Mouse (Mus musculus) heart, embryonic 14.5 days (tissue): ENCODE data around the gene Nqo2. TPM values are rescaled to one million over a fixed set of nuclear protein-coding genes. Genes with fewer than 3 reads are reported as not detected.
A peak's percentile ranks its signal among the peaks of the same experiment; 100 is the strongest.

Source experiments
- ATAC-seq: fragments of 200-750 bp; cut with Nextera tagmentation; 2 replicates; pipeline ENCODE4 v1.8.0; 2017; ENCODE audit warnings: low read depth, moderate TSS enrichment; ENCODE audit not compliant: insufficient number of reproducible peaks, insufficient read depth, low FRiP score
- H3K27ac ChIP-seq, 2 experiments: fragments of 200-500 bp in 1 of 2; fragments of 300-500 bp in 1 of 2; sonication (generic) in 1 of 2; replicated peaks in 1 of 2; 2 replicates each; pipeline ENCODE4 v1.5.1; 2012 to 2014; ENCODE audit warnings: low read depth in 2 of 2, low read length in 2 of 2, control low read depth in 1 of 2, mild to moderate bottlenecking in 1 of 2, mixed read lengths in 1 of 2; ENCODE audit not compliant: control insufficient read depth in 1 of 2, insufficient read depth in 1 of 2
- H3K27me3 ChIP-seq: fragments of 300-500 bp; sonication (generic); 2 replicates; pipeline ENCODE4 v1.6.1; 2014; ENCODE audit warnings: mild to moderate bottlenecking, low read length, control low read depth; ENCODE audit not compliant: control insufficient read depth, insufficient read depth
- H3K36me3 ChIP-seq: fragments of 300-500 bp; sonication (generic); 2 replicates; pipeline ENCODE4 v1.6.1; 2014; ENCODE audit warnings: mild to moderate bottlenecking, control low read depth, low read length, mixed read lengths; ENCODE audit not compliant: control insufficient read depth, insufficient read depth
- H3K4me1 ChIP-seq, 2 experiments: fragments of 200-500 bp in 1 of 2; fragments of 300-500 bp in 1 of 2; sonication (generic) in 1 of 2; 2 replicates each; pipeline ENCODE4 v1.6.1; 2012 to 2014; ENCODE audit warnings: low read length in 2 of 2, control low read depth in 1 of 2, mixed read lengths in 1 of 2; ENCODE audit not compliant: control insufficient read depth in 2 of 2, insufficient read depth in 2 of 2
- H3K4me2 ChIP-seq: fragments of 300-500 bp; sonication (generic); 2 replicates; pipeline ENCODE4 v1.6.1; 2014; ENCODE audit warnings: mild to moderate bottlenecking, low read length
- H3K4me3 ChIP-seq, 2 experiments: fragments of 200-500 bp in 1 of 2; fragments of 300-500 bp in 1 of 2; sonication (generic) in 1 of 2; 2 replicates each; pipeline ENCODE4 v1.5.1; 2012 to 2014; ENCODE audit warnings: low read length in 2 of 2, mild to moderate bottlenecking in 2 of 2, control low read depth in 1 of 2, low read depth in 1 of 2, moderate library complexity in 1 of 2; ENCODE audit not compliant: control insufficient read depth in 1 of 2, insufficient read depth in 1 of 2
- H3K9ac ChIP-seq: fragments of 300-500 bp; sonication (generic); 2 replicates; pipeline ENCODE4 v1.6.1; 2014; ENCODE audit warnings: mild to moderate bottlenecking, low read length
- H3K9me3 ChIP-seq: fragments of 300-500 bp; sonication (generic); 2 replicates; pipeline ENCODE4 v1.6.1; 2016; ENCODE audit warnings: low read length, control low read depth; ENCODE audit not compliant: control insufficient read depth
- WGBS: fragments of 180-500 bp; shearing (Covaris S2); extraction: QIAGEN DNeasy Blood & Tissue Kit; methylation state at CpG from one replicate; pipeline ENCODE4 v1.1.7; 2014; 5-methylcytosine and 5-hydroxymethylcytosine counted together
- polyA plus RNA-seq: library from polyadenylated mRNA; unstranded; fragments of >200 nt; fragmentation: Nextera tagmentation; extraction: Ambion mirVana; gene quantifications from 2 replicates; pipeline ENCODE4 v1.2.1, GENCODE M21; 2014

Gene Nqo2
- polyA plus RNA-seq, 1 experiment from 2014 or later: 32.7 TPM

DNA sequence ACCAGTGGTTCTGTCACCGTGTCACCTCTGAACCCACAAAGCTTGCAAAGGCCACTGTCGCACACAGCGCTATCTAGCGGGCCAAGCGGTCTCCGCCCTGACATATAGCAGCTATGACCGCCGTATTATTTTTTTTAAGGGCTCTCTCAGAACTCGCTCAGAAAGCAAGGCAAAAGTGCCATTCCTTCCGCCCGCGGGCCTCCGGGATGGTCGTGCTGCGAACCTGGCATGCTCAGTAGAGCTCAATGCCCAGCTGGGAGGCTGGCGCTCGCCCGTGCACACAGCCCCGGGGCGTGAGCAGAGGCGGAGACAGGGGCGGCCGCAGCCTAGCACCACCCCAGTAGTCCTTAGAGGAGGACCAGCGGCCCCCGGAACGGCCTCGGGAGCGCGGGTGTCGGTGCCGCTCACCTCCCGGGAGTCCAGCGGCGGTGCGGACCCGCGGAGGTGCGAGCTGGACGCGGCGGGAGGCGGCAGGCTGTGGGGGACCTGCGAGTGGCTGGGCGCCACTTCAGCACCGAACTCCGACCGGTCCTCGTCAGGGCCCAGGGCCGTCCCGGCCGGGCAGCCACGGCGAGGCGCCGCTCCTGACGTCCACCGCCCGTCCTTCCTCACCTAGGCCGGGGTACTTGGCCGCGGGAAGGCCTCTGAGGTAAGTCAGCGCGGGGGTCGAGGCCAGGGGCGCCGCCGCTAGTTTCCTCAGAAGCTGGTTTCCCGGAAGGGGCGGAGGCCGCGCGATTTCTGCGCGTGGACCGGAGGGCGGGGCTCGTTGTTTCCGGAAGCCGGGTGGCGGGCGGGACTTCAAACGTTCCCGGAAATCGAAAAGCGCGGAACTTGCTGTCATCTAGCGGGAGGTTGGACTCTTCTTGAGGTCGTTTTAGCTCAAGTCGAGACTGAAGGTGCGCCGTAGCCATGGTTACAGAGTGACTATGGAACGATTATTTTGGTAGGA is 37.8 kb downstream of the Nqo2 start, which contains the start of the genes Ripk1 and Serpinb6a:
Ripk1 (plus strand) TSS at position 306 of the 949 bp plus-strand sequence.
Serpinb6a (minus strand) TSS at position 737 of the 949 bp plus-strand sequence.
- WGBS: under 1% methylated on average over 92 of the region's 92 CpGs
- H3K4me2 ChIP-seq: peak within 1 kb of the TSS; percentile 96
- H3K27me3 ChIP-seq: no peaks in the 10 kb centered on the region
- H3K36me3 ChIP-seq: no peaks in the 10 kb centered on the region
- H3K4me1 ChIP-seq: peaks cover 3 to 5% of the 10 kb centered on the region in 2 experiments
- H3K9ac ChIP-seq: peak within 1 kb of the TSS; percentile 90
- peak; percentile 99 for ATAC-seq
- H3K4me3 ChIP-seq: peak within 1 kb of the TSS; percentile 89 to 97
- H3K27ac ChIP-seq: peak within 1 kb of the TSS; percentile 81 to 90
- no peaks in the 10 kb centered on the region for H3K9me3 ChIP-seq

DNA sequence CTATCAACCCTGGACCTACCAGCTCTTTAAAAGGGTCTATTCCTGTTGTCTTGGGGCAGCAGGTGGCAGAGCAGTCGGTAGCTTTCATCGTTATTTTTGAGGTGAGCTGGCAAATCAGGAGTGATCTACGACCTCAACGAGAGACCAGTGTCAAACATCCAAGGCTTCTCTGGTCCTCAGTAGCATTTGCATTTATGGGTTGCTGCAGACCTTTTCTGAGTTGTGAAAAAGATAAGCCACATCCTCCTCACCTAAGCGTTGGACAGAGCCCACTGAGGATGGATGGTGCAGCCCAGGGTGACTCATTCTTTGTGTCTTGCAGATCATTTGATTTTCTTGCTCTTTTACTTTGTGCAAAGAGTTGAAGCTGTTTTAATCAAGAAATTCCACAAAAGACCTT is 38.6 kb downstream of the Nqo2 start:
- peak overlapping the region; percentile 96 for H3K4me2 ChIP-seq
- H3K36me3 ChIP-seq: no peaks in the 10 kb centered on the region
- ATAC-seq: no peak
- H3K27me3 ChIP-seq: no peaks in the 10 kb centered on the region
- H3K4me3 ChIP-seq: peak overlapping the region; percentile 89 to 97
- H3K4me1 ChIP-seq: peaks cover 3 to 5% of the 10 kb centered on the region in 2 experiments
- WGBS: 6% methylated on average over 5 of the region's 5 CpGs
- H3K9ac ChIP-seq: peak overlapping the region; percentile 90
- no peaks in the 10 kb centered on the region for H3K9me3 ChIP-seq
- H3K27ac ChIP-seq: peak overlapping the region; percentile 2 to 90; a peak in 1 of 4 replicates

DNA sequence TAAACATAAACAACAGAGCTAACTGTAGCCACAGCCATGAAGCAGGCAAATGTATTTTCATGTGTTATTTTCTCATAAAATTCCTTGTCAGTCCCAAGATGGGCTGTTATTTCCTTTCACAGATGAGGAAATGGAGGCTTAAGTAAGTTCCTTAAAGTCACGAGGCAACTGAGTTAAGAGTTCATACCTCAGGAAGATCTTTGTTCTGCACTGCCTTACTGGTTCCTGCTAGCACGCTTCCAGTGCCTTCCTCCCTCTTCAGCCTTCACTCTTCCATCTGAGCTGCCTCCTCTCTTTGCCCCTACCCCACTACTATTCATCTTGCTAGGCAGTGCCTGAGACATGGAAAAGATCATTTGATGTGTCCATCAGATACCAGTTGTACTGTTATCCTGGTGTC is 42.7 kb downstream of the Nqo2 start:
- Histone ChIP-seq H3K9ac (no peak overlapping the region), H3K27ac (0 out of 4 replicates have a peak overlapping the region, but pooled peaks of 1 of the 2 experiments have one; percentile 9), H3K36me3 (peaks cover 28% of the 10 kb centered on the region), H3K4me1 (peaks cover 3 to 5% of the 10 kb centered on the region in 2 experiments), H3K4me2 (no peak overlapping the region), H3K4me3 (no peak overlapping the region), H3K9me3 (no peaks in the 10 kb centered on the region), H3K27me3 (no peaks in the 10 kb centered on the region)
- WGBS: 70% methylated on average over 2 of the region's 2 CpGs
- no peak for ATAC-seq

DNA sequence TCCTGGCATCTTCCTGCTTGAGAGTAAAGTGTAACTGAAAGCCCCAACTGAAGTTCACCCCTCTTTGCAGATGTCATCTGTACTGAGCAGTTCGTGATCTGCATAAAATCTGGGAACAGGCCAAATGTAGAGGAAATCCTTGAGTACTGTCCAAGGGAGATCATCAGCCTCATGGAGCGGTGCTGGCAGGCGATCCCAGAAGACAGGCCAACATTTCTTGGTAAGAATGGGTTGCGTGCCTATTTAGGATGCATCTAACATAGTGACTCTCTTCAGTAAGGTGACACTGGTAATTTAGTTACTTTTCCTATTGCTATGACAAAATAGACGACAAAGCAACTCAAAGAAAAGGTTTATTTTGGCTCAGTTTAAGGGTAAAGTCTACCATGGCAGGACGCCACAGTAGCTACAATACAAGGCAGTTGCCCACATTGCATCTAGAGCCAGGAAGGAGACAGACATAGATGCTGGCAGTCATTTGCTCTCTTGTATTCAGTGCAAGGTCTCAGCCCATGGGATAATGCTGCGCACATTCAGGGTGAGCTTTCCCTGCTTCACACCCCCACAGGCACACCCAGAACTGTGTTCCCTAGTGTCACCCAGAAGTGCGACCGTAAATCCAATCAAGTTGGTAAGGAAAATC is 52.6 kb downstream of the Nqo2 start:
- Histone ChIP-seq H3K4me2 (no peak overlapping the region), H3K4me3 (no peak overlapping the region), H3K27ac (no peak overlapping the region), H3K4me1 (no peaks in the 10 kb centered on the region), H3K9me3 (no peaks in the 10 kb centered on the region), H3K36me3 (peaks cover 93% of the 10 kb centered on the region), H3K9ac (no peak overlapping the region), H3K27me3 (no peaks in the 10 kb centered on the region)
- no peak for ATAC-seq
- WGBS: 87% methylated on average over 9 of the region's 9 CpGs

DNA sequence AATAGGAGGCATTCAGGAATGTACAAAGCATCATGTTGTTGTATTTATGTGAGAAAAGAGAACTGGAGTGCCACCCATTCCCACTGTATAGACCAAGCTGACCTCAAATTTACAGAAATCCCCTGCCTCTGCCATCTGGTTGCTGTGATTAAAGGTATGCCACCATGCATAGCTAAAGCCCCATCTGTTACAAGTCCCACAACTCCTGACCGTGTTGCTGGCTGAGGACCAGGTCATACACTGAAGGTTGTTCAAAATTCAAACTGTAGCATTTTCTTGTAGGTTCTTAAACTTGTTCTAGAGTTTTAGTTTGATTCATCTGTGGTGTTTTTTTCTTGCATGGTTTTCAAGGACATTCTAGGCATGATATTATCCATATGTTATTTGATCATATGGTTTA is 54.0 kb downstream of the Nqo2 start:
- 96% methylated on average over 1 of the region's 1 CpGs for WGBS
- Histone ChIP-seq H3K4me2 (no peak overlapping the region), H3K9ac (no peak overlapping the region), H3K27me3 (no peaks in the 10 kb centered on the region), H3K4me1 (no peaks in the 10 kb centered on the region), H3K36me3 (peaks cover 96% of the 10 kb centered on the region), H3K4me3 (no peak overlapping the region), H3K27ac (no peak overlapping the region), H3K9me3 (no peaks in the 10 kb centered on the region)
- no peak for ATAC-seq

DNA sequence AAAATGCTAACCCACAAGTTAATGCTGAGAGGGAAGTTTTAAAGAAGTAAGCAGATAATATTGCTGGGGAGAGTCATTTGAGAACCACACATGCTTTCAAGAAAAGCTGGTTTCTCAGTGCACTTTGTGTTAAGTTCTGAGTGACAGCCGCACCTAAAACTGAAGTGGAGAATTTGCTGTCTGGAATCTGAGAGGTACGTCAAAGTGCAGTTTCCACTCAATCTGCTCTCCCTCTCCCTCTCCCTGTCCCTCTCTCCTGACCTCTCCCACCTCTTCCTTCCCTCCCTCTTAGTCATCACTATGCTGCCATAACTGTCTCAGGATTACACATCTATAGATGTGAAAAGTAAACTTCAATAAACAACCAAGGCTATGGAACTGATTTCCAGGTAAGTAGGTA is 57.5 kb downstream of the Nqo2 start:
- Histone ChIP-seq H3K9ac (no peak overlapping the region), H3K4me3 (no peak overlapping the region), H3K36me3 (peaks cover 79% of the 10 kb centered on the region), H3K4me2 (no peak overlapping the region), H3K9me3 (no peaks in the 10 kb centered on the region), H3K27ac (no peak overlapping the region), H3K4me1 (no peaks in the 10 kb centered on the region), H3K27me3 (no peaks in the 10 kb centered on the region)
- no peak for ATAC-seq
- 72% methylated on average over 2 of the region's 2 CpGs for WGBS

DNA sequence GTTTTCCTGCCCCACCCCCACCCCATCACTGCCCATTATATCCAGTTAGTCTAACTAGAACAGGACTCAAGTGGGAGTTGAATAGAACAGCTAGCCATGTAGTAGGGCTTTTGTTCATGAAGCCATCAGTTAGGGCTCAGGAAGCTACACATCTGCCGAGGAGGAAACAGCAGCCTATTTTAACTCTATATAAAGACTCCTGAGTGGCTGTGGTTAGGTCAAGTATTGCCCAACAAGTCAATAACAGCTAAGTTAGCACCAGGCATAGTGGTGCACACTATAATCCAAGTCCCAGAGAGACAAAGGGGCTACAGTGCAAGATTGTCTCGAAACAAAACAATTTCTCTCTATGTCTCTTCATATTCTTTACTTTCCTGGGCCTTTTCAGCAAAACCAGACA is 67.6 kb downstream of the Nqo2 start:
- H3K4me1 ChIP-seq: peaks cover 2 to 4% of the 10 kb centered on the region in 2 experiments
- no peaks in the 10 kb centered on the region for H3K27me3 ChIP-seq
- WGBS: 76% methylated on average over 2 of the region's 2 CpGs
- no peak overlapping the region for H3K27ac ChIP-seq
- H3K36me3 ChIP-seq: peaks cover 75% of the 10 kb centered on the region
- H3K4me3 ChIP-seq: no peak overlapping the region
- no peaks in the 10 kb centered on the region for H3K9me3 ChIP-seq
- H3K4me2 ChIP-seq: no peak overlapping the region
- no peak overlapping the region for H3K9ac ChIP-seq
- ATAC-seq: no peak
